Mouse (Mus musculus): ENCODE measurements around the gene Tmem205.
A peak's percentile ranks its signal among the peaks of the same experiment; 100 is the strongest.

Tmem205 gene

DNA sequence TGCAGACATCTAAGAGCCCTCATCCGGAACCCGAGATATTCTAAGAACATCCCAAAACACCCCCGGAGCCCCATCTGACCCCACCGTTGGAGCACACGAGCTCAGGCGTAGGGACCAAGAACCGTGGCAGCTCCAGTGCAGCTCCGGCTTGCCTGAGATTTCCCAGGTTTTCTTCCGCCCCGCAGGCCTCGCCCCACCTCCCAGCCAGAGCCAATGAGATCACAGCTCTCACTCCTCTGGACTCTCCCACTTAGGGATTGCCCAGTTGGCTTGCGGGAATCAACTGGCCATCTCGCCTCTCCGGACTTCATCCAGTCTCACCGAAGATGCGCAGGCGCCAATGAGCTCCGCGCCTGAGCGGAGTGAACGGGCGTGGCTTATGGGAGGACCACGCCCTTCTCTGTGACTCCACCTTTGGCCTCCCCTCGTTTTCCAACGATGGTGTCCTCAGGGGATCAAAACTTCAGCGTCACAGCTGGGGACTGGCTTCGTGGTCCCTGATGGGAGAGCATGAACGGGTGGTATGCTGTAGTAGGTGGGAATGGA lies at the start of gene Tmem205, which contains the start of gene Ccdc159:
TSS of gene Tmem205 (minus strand) at position 349 of the 546 bp plus-strand sequence.
TSS of gene Ccdc159 (plus strand) at position 264 of the 546 bp plus-strand sequence.
- DNase-seq (ENCODE audit: low read depth, low spot score) = peak; percentile 34

GRCm38 (mm10) chr9:21976626-21977175 lies 49.3 kb upstream of the Tmem205 start:
- DNase-seq (ENCODE audit: low read depth, low spot score) = no peak

GRCm38 (mm10) chr9:21969304-21969703 lies 41.9 kb upstream of the Tmem205 start:
- no peak for DNase-seq (ENCODE audit: low read depth, low spot score)

- no peak for DNase-seq (ENCODE audit: low read depth, low spot score)
Measured at GRCm38 (mm10) chr9:21968883-21969282, 41.5 kb upstream of the Tmem205 start.

- DNase-seq (ENCODE audit: low read depth, low spot score) = peak; percentile 74
Measured at GRCm38 (mm10) chr9:21963417-21963816, 36.1 kb upstream of the Tmem205 start, which contains the start of gene Epor. Gene Epor (minus strand): TSS chr9:21963506.

GRCm38 (mm10) chr9:21962416-21963059 lies 35.2 kb upstream of the Tmem205 start:
- DNase-seq (ENCODE audit: low read depth, low spot score) = peak; percentile 90

DNA sequence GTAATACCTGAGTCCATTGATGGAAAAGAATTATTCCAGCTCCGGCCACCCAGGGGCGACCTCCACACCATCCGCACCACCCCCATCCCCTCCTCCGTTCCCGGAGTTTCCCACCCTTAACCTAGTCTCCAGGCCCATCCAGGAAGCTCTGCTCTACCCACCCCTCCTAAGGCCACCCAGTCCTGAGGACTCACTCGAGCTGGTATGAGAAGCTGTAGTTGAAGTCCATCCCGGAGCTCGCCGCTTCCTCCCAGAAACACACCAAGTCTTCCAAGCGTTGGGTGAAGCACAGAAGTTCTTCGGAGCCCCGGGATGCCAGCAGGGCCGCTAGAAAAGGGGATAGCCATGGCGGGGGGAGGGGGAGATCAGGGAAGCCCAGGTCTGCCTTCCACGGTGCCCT lies 34.7 kb upstream of the Tmem205 start:
- no peak for DNase-seq (ENCODE audit: low read depth, low spot score)

GRCm38 (mm10) chr9:21961366-21961980 lies 34.1 kb upstream of the Tmem205 start:
- no peak for DNase-seq (ENCODE audit: low read depth, low spot score)

DNA sequence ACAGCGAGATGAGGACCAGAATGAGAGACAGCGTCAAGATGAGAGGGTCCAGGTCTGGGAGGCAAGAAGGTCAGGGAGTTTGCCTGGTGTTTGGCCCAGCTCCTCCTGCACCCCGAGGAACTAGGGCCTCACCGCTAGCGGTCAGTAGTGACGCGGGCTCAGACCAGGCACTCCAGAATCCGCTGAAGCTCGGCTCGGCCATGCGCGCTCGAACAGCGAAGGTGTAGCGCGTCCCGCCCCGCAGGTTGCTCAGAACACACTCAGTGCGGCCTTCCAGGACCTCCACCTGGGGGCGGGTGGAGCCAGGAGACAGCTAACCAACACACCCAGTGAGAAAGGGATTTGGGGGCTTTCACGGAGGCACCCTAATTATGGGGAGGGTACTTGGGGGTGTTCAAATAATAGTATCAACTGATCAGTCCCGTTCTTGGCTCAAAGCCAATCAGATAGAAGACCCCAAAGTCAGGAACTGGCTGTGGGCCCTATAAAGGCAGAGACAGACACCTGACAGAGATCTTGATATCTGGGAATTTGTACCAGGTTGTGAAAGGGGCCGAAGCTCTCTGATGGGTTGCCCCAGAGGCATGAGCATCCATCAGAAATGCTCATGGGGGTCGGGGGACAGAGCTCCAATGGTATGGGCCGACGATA lies 33.3 kb upstream of the Tmem205 start:
- no peak for DNase-seq (ENCODE audit: low read depth, low spot score)

DNA sequence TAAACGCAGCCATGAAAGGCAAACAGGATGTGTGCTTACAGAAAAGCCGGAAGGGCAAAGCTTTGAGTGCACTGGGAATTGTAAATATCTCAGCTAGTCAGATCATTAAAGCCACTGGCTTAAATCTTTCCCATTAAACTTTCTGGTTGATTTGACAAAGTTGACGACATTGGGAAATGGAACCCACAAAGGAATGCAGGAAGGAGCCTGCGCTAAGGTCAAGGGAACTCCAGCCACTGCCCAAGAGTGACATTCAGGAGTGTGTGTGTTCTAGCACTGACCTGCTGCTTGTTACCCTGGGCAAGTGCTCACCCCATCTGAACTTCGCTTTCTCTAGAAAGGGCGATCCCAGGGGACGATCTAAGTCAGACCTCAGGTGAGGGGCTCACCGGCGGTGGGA lies 32.8 kb upstream of the Tmem205 start:
- DNase-seq (ENCODE audit: low read depth, low spot score) = no peak

DNA sequence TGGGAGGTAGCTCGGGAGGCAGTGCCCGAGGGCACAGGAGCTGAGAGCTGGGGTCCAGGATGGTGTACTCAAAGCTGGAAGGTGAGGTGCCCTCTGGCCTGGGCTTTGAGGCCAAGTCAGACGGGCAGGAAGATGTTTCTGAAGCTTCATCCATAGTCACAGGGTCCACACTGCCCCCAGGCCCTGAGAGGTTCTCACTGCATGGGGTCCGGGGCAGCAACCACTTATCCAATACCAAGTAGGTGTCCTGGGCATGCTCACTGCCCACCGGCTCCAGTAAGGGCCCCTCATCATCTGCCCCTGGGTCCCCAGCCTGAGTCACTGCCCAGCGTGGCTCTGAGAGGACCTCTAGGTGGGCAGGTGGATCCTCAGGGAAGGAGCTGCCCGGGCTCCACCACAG lies 31.9 kb upstream of the Tmem205 start:
- DNase-seq (ENCODE audit: low read depth, low spot score) = no peak

DNA sequence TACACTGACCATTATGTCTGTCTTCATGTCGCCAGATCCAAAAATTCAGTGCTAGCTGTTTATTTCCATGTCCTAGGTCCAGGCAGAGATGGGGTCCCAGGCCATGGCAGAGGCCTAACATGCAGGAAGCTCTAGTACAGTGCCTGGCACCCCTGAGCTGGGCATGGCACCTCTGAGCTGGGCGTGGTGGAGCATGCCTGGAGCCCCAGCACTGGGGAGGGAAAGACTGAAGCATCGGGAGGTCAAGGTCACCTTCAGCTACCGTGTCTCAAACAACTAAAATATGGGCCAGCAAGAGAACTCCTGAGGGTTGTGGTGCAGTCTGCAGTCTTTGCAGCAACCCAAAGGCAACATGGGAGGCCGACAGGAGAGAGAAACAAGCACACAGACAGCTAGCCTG lies 31.0 kb upstream of the Tmem205 start:
- no peak for DNase-seq (ENCODE audit: low read depth, low spot score)

DNA sequence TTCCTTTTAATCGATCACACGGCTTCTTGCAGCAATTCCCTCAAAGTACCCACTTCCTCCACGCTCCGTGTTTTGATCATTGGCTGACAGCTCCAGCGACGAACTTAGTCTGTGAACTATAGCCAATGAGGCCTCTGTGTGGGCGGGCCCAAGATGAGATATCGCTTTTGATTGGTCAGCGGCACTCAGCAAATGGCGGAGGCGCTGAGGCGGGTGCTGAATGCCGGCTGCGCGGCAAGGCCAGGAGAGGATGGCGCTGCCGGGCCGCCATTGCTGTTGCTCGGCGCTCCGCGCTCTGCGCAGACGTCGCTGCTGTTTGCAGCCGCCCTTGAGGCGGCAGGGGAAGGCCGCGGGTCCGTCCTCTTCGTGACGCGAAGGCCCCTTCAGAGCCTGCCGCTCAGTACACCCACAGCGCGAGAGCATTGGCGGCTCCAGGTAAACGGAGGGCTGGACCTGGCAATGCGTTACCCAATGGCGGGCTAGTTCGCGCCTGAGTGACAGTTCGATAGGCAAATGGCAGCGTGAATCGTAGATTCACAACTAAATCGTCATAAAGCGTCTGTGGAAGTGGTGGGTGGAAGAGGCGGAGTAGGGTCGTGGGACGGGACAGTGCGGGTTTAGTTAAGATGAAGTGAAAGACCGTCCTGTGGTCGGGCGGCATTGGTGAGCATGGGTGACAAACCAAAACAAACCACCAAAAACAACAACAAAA lies 28.4 kb upstream of the Tmem205 start, which contains the start of gene Swsap1:
TSS of gene Swsap1 (plus strand) at position 186 of the 712 bp plus-strand sequence.
- peak; percentile 99 for DNase-seq (ENCODE audit: low read depth, low spot score)

DNA sequence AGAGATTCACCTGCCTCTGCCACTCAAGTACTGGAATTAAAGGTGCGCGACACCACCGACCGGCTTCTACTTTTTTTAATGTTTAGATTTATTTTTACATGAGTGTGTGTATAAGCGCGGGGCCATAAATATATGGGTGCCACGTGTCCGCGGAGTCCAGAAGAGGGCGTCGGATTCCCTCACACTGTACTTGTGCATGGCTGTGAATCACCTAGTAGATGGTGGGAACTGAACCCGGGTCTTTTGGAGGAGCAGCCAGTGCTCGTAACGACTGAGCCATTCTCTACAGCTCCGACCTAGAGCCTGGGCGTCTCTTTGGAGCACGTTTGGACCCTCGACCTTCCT lies 27.8 kb upstream of the Tmem205 start:
- no peak for DNase-seq (ENCODE audit: low read depth, low spot score)

- no peak for DNase-seq (ENCODE audit: low read depth, low spot score)
Measured at GRCm38 (mm10) chr9:21954635-21955034, 27.3 kb upstream of the Tmem205 start.

DNA sequence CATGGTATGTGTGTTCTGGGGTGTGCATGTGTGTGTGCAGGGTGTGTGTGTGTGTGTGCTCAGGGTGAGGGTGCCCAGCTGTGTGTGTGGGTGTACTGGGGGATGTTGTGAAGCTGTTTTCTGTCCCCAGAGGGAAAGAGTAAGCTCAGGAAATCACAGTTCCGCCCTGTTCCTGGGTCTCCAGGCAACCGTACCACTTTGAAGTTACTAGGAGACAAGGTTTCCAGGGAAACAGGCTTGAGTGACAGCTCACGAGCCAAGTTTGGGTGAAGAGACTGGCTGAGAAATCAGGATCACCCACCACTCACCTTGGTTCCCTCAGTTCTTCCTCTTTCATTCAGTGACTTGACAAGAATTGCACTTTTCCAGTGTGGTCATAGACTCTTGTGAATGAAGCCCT lies 26.2 kb upstream of the Tmem205 start:
- DNase-seq (ENCODE audit: low read depth, low spot score) = no peak

DNA sequence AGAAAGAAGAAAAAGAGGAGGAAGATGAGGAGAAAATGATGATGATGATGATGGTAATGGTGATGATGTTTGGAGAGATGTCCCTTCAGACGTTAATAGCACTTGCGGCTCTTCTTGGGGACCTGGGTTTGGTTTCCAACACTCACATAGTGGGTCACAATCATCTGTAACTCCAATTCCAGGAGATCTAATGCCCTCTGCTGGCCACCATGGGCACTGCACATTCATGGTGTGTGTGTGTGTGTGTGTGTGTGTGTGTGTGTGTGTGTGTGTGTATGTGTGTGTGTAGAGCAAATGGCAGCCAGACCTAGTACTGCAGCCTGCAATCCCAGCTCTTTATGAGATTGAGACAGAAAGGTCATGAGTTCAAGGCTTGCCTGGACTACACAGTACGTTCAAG lies 24.6 kb upstream of the Tmem205 start:
- no peak for DNase-seq (ENCODE audit: low read depth, low spot score)

DNA sequence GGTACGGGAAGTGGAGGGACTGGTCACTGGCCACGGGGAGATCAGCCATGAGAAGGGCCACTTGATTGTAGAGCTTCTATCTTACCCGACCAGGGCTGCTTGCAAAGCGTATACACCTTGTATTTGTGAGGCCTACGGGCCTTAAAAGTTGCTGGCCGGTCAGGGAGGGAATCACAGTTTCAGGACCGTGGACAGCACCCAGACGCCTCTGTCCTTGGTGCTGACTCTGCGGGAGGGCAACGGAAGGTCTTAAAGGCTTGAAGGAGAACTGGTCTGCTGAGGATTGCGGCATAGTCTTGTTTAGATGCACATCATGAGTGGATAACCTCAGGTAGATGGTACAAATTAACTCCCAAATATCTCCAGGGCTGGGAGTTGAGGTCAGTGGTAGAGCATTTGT lies 23.0 kb upstream of the Tmem205 start:
- DNase-seq (ENCODE audit: low read depth, low spot score) = no peak

DNA sequence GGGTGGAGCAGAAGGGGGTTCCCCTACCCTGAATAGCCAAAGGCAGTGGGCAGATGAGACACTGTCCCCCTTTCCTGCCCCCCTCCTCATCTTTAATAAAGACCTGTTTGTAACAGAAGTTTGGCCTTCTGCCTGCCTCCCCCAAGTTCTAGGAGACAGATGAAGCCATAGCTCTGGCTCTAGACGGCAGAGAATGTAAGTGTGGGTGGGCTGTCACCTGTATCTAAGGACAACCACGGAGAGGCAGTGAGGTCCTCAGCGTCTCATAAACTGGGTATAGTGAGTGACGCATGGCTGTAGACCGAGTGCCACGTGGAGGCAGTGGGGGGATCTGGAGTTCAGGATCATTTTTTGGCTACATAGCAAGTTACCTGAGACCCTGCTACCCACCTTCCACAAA lies 21.4 kb upstream of the Tmem205 start:
- DNase-seq (ENCODE audit: low read depth, low spot score) = no peak

GRCm38 (mm10) chr9:21948146-21948545 lies 20.8 kb upstream of the Tmem205 start:
- no peak for DNase-seq (ENCODE audit: low read depth, low spot score)

- DNase-seq (ENCODE audit: low read depth, low spot score) = no peak
Measured at GRCm38 (mm10) chr9:21947540-21948130, 20.3 kb upstream of the Tmem205 start.

Data from c-Kit-negative CD71-positive TER-119-positive erythroid progenitor cells, embryonic 14.5 days (primary cell).